Mouse (Mus musculus) cerebellum, adult 2 months (tissue): ENCODE measurements around the gene Cacnb1.

ENCODE experiments used
- CTCF ChIP-seq: fragments of 200-500 bp; IDR thresholded peaks from 2 replicates; pipeline ENCODE4 v1.5.1; 2011; ENCODE audit warnings: low read depth, mild to moderate bottlenecking, control low read depth, low read length, moderate library complexity, borderline replicate concordance; ENCODE audit not compliant: insufficient read depth
- POLR2A ChIP-seq: fragments of 200-500 bp; IDR thresholded peaks from 2 replicates; pipeline ENCODE4 v1.6.1; 2011; ENCODE audit warnings: low read length, control low read depth, borderline replicate concordance; ENCODE audit not compliant: insufficient read depth

GRCm38 (mm10) chr11:97988530-97989096 lies 34.2 kb downstream of the Cacnb1 start:
- TF ChIP-seq CTCF, result no peak
- no peak for TF ChIP-seq POLR2A
